Mouse (Mus musculus) intestine, embryonic 14.5 days (tissue): ENCODE results near the gene Epha1. TPM values are rescaled to one million over a fixed set of nuclear protein-coding genes. Genes with fewer than 3 reads are reported as not detected.

Source experiments
- ATAC-seq: fragments of 200-750 bp; cut with Nextera tagmentation; replicated peaks from 2 replicates; pipeline ENCODE4 v1.8.0; 2017; ENCODE audit warnings: low read depth, moderate number of reproducible peaks, moderate TSS enrichment, moderate library complexity; ENCODE audit not compliant: low FRiP score, low TSS enrichment
- DNase-seq: peaks from one replicate; pipeline ENCODE4 v3.0.0-alpha.2; 2018; ENCODE audit warnings: low spot score
- H3K27ac ChIP-seq: fragments of 300-500 bp; sonication (generic); 2 replicates; pipeline ENCODE4 v1.5.1; 2014; ENCODE audit warnings: low read depth, mild to moderate bottlenecking, control low read depth
- H3K27me3 ChIP-seq: fragments of 300-500 bp; sonication (generic); replicated peaks from 2 replicates; pipeline ENCODE4 v1.6.1; 2014; ENCODE audit warnings: low read length, control low read depth; ENCODE audit not compliant: control insufficient read depth, insufficient read depth
- H3K36me3 ChIP-seq: fragments of 300-500 bp; sonication (generic); 2 replicates; pipeline ENCODE4 v1.6.1; 2014; ENCODE audit warnings: low read length, control low read depth; ENCODE audit not compliant: control insufficient read depth, insufficient read depth
- H3K4me1 ChIP-seq: fragments of 300-500 bp; sonication (generic); replicated peaks from 2 replicates; pipeline ENCODE4 v1.6.1; 2014; ENCODE audit warnings: low read length, control low read depth, mixed read lengths; ENCODE audit not compliant: control insufficient read depth, insufficient read depth
- H3K4me2 ChIP-seq: fragments of 300-500 bp; sonication (generic); 2 replicates; pipeline ENCODE4 v1.6.1; 2014; ENCODE audit warnings: low read length
- H3K4me3 ChIP-seq: fragments of 300-500 bp; sonication (generic); 2 replicates; pipeline ENCODE4 v1.5.1; 2014; ENCODE audit warnings: low read depth, low read length, control low read depth, mixed read lengths
- H3K9ac ChIP-seq: fragments of 300-500 bp; sonication (generic); 2 replicates; pipeline ENCODE4 v1.6.1; 2014; ENCODE audit warnings: mild to moderate bottlenecking, low read length
- H3K9me3 ChIP-seq: fragments of 300-500 bp; sonication (generic); 2 replicates; pipeline ENCODE4 v1.6.1; 2016; ENCODE audit warnings: low read length, control low read depth; ENCODE audit not compliant: control insufficient read depth
- WGBS: fragments of 180-500 bp; shearing (Covaris S2); extraction: QIAGEN DNeasy Blood & Tissue Kit; methylation state at CpG from one replicate; pipeline ENCODE4 v1.1.7; 2014; 5-methylcytosine and 5-hydroxymethylcytosine counted together
- polyA plus RNA-seq: library from polyadenylated mRNA; unstranded; fragments of >200 nt; fragmentation: Nextera tagmentation; extraction: Ambion mirVana; gene quantifications from 2 replicates; pipeline ENCODE4 v1.2.1, GENCODE M21; 2014

The Epha1 gene
- polyA plus RNA-seq, 1 experiment from 2014 or later, result 2.5 TPM

GRCm38 (mm10) chr6:42395960-42396809 is 23.1 kb upstream of the Epha1 start:
- Histone ChIP-seq H3K4me1 (peaks cover 12% of the 10 kb centered on the region), H3K9ac (no peak overlapping the region), H3K27ac (peak overlapping the region; percentile 55; the same call in 1 of the 2 replicates), H3K9me3 (no peaks in the 10 kb centered on the region), H3K27me3 (no peaks in the 10 kb centered on the region), H3K4me2 (no peak overlapping the region), H3K36me3 (no peaks in the 10 kb centered on the region), H3K4me3 (no peak overlapping the region)
- 48% methylated on average over 9 of the region's 9 CpGs for WGBS
- no peak; the same call in 1 of the 2 replicates for ATAC-seq
- DNase-seq, result peak; percentile 66

- Histone ChIP-seq H3K9me3 (no peaks in the 10 kb centered on the region), H3K4me3 (no peak overlapping the region), H3K4me1 (peaks cover 8% of the 10 kb centered on the region), H3K9ac (no peak overlapping the region), H3K27me3 (no peaks in the 10 kb centered on the region), H3K36me3 (no peaks in the 10 kb centered on the region), H3K27ac (no peak overlapping the region), H3K4me2 (no peak overlapping the region)
- 19% methylated on average over 2 of the region's 2 CpGs for WGBS
- ATAC-seq, result no peak
- DNase-seq, result no peak
These were observed 18.8 kb upstream of the Epha1 start for GRCm38 (mm10) chr6:42391796-42392330.

- ATAC-seq (no peak), DNase-seq (no peak)
- Histone ChIP-seq H3K36me3 (no peaks in the 10 kb centered on the region), H3K4me3 (no peak overlapping the region), H3K27ac (no peak overlapping the region), H3K9ac (no peak overlapping the region), H3K4me2 (no peak overlapping the region), H3K9me3 (no peaks in the 10 kb centered on the region), H3K4me1 (peaks cover 6% of the 10 kb centered on the region; the same call in 1 of the 2 replicates), H3K27me3 (no peaks in the 10 kb centered on the region)
- WGBS, result 59% methylated on average over 4 of the region's 4 CpGs
These were observed 12.6 kb upstream of the Epha1 start for GRCm38 (mm10) chr6:42385635-42386034.

GRCm38 (mm10) chr6:42383360-42383759 is 10.3 kb upstream of the Epha1 start:
- no peak overlapping the region for H3K9ac ChIP-seq
- H3K9me3 ChIP-seq, result no peaks in the 10 kb centered on the region
- no peak overlapping the region for H3K27ac ChIP-seq
- H3K36me3 ChIP-seq, result no peaks in the 10 kb centered on the region
- DNase-seq (no peak), ATAC-seq (no peak)
- WGBS, result 90% methylated on average over 5 of the region's 5 CpGs
- peaks cover 6% of the 10 kb centered on the region; the same call in 1 of the 2 replicates for H3K4me1 ChIP-seq
- H3K4me3 ChIP-seq, result no peak overlapping the region
- H3K4me2 ChIP-seq, result no peak overlapping the region
- H3K27me3 ChIP-seq, result no peaks in the 10 kb centered on the region

DNA sequence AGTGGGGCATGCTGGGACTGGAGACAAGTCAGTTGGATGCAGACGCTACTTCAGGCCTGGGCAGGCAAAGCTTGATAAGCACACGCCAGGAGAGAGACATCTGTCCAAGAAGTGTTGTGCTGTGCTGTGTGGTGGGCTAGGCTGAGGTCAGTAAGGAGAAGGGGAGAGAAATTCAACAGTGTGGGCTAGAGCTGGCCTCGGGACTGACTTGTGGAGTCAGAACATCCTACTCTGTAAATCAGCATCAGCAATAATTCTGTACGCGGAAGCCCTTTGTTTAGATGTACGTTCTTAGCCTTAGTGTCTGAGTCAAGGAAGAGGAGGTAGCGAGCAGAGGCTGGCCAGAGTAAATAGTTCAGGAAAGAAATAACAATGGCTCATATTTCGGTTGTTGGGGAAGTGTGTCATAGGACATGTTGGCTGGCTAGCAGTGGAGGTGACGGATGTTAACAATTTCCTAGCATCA is 8.9 kb upstream of the Epha1 start:
- no peak for ATAC-seq

GRCm38 (mm10) chr6:42381221-42381620 is 8.2 kb upstream of the Epha1 start:
- Histone ChIP-seq H3K36me3 (no peaks in the 10 kb centered on the region), H3K9ac (no peak overlapping the region), H3K27me3 (no peaks in the 10 kb centered on the region), H3K27ac (no peak overlapping the region), H3K4me3 (no peak overlapping the region), H3K4me2 (no peak overlapping the region), H3K9me3 (no peaks in the 10 kb centered on the region), H3K4me1 (peaks cover 6% of the 10 kb centered on the region; the same call in 1 of the 2 replicates)
- WGBS, result 70% methylated on average over 2 of the region's 2 CpGs
- no peak for DNase-seq
- no peak for ATAC-seq

More for the DNA sequence above, 8.9 kb upstream of the Epha1 start:
- no peak overlapping the region for H3K4me3 ChIP-seq
- WGBS, result 38% methylated on average over 9 of the region's 9 CpGs
- no peaks in the 10 kb centered on the region for H3K27me3 ChIP-seq
- no peak overlapping the region for H3K9ac ChIP-seq
- H3K27ac ChIP-seq, result no peak overlapping the region
- no peaks in the 10 kb centered on the region for H3K9me3 ChIP-seq
- no peaks in the 10 kb centered on the region for H3K36me3 ChIP-seq
- peak overlapping the region; percentile 18; the same call in 1 of the 2 replicates for H3K4me2 ChIP-seq
- DNase-seq, result no peak
- H3K4me1 ChIP-seq, result peaks cover 6% of the 10 kb centered on the region; the same call in 1 of the 2 replicates

DNA sequence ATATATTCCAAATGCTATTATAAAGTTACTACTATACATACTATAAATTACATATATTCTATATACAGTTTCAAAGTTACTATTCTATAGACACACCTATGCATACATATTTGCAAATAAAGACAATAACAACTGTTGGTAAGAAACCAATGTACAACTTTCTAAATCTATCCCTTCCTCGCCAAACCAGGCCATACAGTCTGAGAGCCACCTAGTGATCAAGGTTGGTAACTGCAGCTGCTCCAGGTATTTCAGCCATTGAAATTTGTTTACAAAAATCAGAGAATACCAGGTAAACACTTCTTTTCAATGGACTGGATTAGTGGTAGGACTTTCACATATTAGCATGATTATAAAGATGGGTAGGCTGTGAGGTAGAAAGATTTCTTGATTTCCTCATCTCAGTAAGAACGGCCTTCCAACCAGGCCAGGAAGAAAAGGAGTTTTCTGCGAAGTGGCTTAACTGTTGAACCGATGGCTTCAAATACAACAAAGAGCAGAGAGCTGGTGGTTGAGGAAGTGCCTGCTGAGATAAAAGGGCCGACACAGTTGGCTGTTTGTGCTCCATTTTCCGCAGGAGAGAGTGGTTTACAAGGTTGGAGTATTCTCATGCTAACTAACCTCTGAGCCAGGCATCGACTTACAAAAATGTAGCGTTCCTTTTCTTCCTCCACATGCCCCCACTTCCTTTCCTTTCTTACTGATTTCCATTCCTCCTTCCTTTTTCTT is 7.5 kb upstream of the Epha1 start:
- ATAC-seq (no peak), DNase-seq (no peak)
- 20% methylated on average over 8 of the region's 8 CpGs for WGBS
- H3K4me1 ChIP-seq, result peaks cover 6% of the 10 kb centered on the region; the same call in 1 of the 2 replicates
- no peak overlapping the region for H3K4me2 ChIP-seq
- no peaks in the 10 kb centered on the region for H3K9me3 ChIP-seq
- H3K27ac ChIP-seq, result no peak overlapping the region
- H3K4me3 ChIP-seq, result no peak overlapping the region
- H3K9ac ChIP-seq, result no peak overlapping the region
- H3K36me3 ChIP-seq, result no peaks in the 10 kb centered on the region
- no peaks in the 10 kb centered on the region for H3K27me3 ChIP-seq

DNA sequence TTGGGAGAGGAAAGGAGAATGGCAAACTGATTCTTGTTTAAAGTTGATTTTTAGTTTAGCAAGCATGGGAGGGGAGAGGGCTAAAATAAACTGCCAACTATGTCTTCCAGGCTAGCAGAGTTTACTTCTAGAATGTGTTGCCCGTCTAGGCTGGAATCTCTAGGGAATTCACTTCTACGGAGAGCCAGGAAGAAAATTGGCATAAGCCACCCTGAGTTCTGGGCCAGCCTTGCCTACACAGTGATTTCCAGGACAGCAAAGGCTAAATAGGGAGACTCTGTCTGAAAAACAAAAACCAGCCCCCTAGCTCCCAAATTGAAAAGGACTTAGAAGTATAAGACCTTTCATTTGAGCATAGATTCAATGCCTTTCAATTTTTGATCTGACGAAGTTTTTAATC is 6.5 kb upstream of the Epha1 start:
- Histone ChIP-seq H3K9me3 (no peaks in the 10 kb centered on the region), H3K4me1 (peaks cover 6% of the 10 kb centered on the region; the same call in 1 of the 2 replicates), H3K4me3 (no peak overlapping the region), H3K36me3 (no peaks in the 10 kb centered on the region), H3K27me3 (no peaks in the 10 kb centered on the region), H3K4me2 (no peak overlapping the region), H3K27ac (no peak overlapping the region), H3K9ac (no peak overlapping the region)
- WGBS, result 62% methylated on average over 3 of the region's 3 CpGs
- DNase-seq (no peak), ATAC-seq (no peak)
